Mouse (Mus musculus): ENCODE results near the gene 4933406M09Rik. TPM values are rescaled to one million over a fixed set of nuclear protein-coding genes. Genes with fewer than 3 reads are reported as not detected.

4933406M09Rik gene
- total RNA-seq, 2 experiments from 2014 or later, result not detected

DNA sequence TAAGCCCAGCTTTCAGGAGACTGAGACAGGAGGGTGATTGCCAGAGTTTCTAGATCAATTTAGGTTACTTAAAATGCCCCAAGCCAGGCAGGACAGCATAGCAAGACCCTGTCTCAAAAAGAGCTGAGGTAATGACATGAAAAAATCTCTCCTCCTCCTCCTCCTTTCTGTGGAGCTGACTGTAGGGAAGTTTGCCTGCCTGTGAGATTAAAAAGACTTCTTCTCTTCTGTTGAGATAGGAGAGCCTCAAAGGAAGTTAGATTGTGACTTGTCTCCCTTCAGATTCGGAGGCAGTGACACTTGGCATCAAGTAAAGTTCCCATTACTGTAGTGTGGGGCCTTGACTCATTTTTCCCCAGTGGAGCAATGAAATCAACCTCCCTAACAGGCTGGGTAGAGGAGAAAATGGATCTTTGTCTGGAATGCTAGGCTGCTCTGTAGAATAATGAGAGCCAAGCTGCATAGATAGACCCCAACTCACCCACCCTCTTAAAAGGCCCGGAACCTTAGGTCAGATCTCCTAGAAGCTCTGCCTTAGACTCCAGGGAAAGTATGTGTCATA is 32.8 kb downstream of the 4933406M09Rik start:
- intact Hi-C loops (cut with DNase I), result loop anchor here (5.0 kb wide), 1 partner anchor 56 kb away; the partner anchor contains the start of gene Tmem183a

GRCm38 (mm10) chr1:134419176-134419575 is 33.4 kb downstream of the 4933406M09Rik start:
- intact Hi-C loops (cut with DNase I), result loop anchor here (5.0 kb wide), 1 partner anchor 57 kb away; the partner anchor contains the start of gene Tmem183a
- no peak for DNase-seq (ENCODE audit: extremely low spot score in 1 of 2, low spot score in 2 of 2)

More for the DNA sequence above, 32.8 kb downstream of the 4933406M09Rik start:
- no peak for DNase-seq (ENCODE audit: extremely low spot score in 1 of 2, low spot score in 2 of 2)

GRCm38 (mm10) chr1:134419751-134420458 is 34.2 kb downstream of the 4933406M09Rik start:
- DNase-seq (ENCODE audit: extremely low spot score in 1 of 2, low spot score in 2 of 2), result peak in 1 of 2 experiments; percentile 44
- intact Hi-C loops (cut with DNase I), result loop anchor here (5.0 kb wide), 1 partner anchor 58 kb away; the partner anchor contains the start of gene Tmem183a

DNA sequence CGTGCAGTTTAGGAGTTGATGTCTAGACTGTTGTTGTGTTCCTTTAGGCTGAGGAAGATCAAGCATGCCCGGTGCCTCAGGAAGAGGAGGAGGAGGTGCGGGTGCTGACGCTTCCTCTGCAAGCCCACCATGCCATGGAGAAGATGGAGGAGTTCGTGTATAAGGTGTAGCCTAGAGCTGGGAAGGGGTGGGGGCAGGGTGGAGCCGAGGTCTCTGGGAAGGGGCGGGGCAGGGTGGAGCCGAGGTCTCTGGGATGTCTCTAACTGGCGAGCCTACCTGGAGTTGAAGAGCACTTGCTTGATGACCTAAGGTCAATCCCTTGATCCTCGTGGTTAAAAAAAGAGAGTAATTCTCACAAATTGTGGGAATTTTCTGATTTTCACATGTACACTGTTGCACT is 38.2 kb downstream of the 4933406M09Rik start:
- intact Hi-C loops (cut with DNase I), result no loop called here

DNA sequence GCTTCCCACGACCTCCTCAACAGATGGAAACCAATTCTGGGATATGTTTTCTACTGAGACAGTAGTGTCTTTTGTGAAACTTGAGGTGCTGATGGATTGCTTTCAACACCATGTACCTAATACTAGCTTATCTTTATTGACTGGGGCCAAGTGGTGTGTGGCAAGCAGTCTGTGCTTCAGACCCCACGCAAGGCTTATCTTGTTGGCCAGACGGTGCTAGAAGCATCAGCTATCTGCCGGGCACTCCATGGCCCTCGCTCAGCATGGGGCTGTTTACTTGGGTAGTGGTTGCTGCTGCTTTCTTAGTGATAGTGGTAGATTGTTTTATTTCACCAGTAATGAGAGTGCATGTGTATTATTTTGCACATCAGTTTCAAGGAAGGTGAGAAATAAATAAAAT is 40.5 kb downstream of the 4933406M09Rik start:
- no peak for DNase-seq (ENCODE audit: extremely low spot score in 1 of 2, low spot score in 2 of 2)
- intact Hi-C loops (cut with DNase I), result no loop called here

More for the DNA sequence above, 38.2 kb downstream of the 4933406M09Rik start:
- no peak for DNase-seq (ENCODE audit: extremely low spot score in 1 of 2, low spot score in 2 of 2)

DNA sequence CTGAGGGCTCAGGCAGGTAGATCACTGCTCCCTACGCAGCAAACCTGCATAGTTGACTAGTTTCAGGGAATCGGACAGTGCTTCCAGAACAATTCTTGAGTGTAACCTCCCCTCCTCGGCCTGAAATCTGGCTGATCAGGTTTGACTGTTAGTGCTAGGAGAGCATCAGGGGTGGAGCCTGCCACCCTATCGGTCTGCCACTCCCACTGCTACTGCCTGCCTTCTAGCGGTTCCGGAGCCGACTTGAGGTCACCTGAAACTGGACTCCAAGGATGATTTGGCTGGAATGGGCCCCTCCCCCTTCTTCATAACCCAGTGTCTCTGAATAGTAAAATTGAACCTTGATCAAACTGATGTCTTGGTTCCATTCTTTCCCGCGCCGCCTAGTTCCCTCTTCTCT is 47.3 kb downstream of the 4933406M09Rik start:
- intact Hi-C loops (cut with DNase I), result loop anchor here (5.0 kb wide), 1 partner anchor 34 kb away; no protein-coding TSS in a partner anchor
- DNase-seq (ENCODE audit: extremely low spot score in 1 of 2, low spot score in 2 of 2), result no peak

DNA sequence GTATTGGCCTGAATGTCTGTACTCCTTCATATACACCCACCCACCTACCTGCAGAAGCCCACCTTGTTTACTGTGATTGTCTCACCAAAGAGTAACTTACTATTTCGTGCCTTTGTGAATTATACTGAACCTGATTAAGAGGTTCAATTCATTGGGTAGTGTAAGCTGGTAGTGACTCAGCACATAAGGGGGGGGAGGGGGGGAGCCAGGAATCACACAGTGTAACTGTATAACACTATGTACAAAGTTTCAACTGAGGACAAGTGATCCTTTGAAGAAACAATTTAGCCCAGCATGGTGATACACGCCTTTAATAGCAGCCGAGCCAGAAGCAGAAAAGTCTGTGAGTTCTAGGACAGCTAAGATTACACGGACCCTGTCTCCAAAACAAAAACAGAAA is 47.7 kb downstream of the 4933406M09Rik start:
- no peak for DNase-seq (ENCODE audit: extremely low spot score in 1 of 2, low spot score in 2 of 2)
- intact Hi-C loops (cut with DNase I), result loop anchor here (5.0 kb wide), 1 partner anchor 34 kb away; no protein-coding TSS in a partner anchor

DNA sequence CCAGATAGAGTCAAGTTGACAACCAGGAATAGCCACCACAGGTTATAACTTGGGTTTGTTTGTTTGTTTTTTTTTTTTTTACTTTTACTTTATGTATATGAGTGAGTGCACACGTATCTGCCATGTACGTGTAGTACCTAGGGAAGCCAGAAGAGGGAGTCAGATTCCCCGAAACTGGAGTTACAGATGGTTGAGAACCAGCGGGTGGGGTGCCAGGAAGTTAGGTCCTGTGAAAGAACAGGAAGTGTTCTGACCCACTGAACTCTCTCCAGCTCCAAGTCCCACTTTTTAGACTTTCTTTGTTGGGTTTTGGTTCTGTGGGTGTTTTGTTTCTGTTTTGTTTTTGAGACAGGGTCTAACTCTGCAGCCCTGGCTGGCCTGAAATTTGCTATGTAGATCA is 49.7 kb downstream of the 4933406M09Rik start:
- peak in 1 of 2 experiments; percentile 50 for DNase-seq (ENCODE audit: extremely low spot score in 1 of 2, low spot score in 2 of 2)
- intact Hi-C loops (cut with DNase I), result no loop called here

- intact Hi-C loops (cut with DNase I), result no loop called here
- DNase-seq (ENCODE audit: extremely low spot score in 1 of 2, low spot score in 2 of 2), result no peak
Observed at GRCm38 (mm10) chr1:134440437-134440836, 54.7 kb downstream of the 4933406M09Rik start.

Other genes starting within 250 kb of the 4933406M09Rik start
- 1 to 10 TPM; 5.0 to 5.9 TPM for gene Chil1, start 203.8 kb upstream of the 4933406M09Rik start, total RNA-seq (2021)
- gene Mybph, start 192.5 kb upstream of the 4933406M09Rik start, total RNA-seq (2021), result not detected
- gene Adora1, start 150.5 kb upstream of the 4933406M09Rik start, total RNA-seq (2021), result 100 to 1,000 TPM; 154 to 165 TPM
- gene Myog, start 96.0 kb upstream of the 4933406M09Rik start, total RNA-seq (2021), result not detected
- gene Ppfia4, start 53.0 kb upstream of the 4933406M09Rik start, total RNA-seq (2021), result 10 to 100 TPM; 78.0 to 78.3 TPM
- gene Tmem183a, start 24.0 kb upstream of the 4933406M09Rik start, total RNA-seq (2021), result 10 to 100 TPM; 86.5 to 96.6 TPM
- gene Cyb5r1, start 19.6 kb downstream of the 4933406M09Rik start, total RNA-seq (2021), result 10 to 100 TPM; 20.4 to 24.1 TPM
- gene Adipor1, start 29.4 kb downstream of the 4933406M09Rik start, total RNA-seq (2021), result 10 to 100 TPM; 62.3 TPM
- 10 to 100 TPM; 36.0 to 36.4 TPM for gene Klhl12, start 69.6 kb downstream of the 4933406M09Rik start, total RNA-seq (2021)
- 10 to 100 TPM; 36.1 to 39.4 TPM for gene Rabif, start 108.7 kb downstream of the 4933406M09Rik start, total RNA-seq (2021)
- gene Mgat4e, start 163.7 kb downstream of the 4933406M09Rik start, total RNA-seq (2021), result under 1 TPM in 1 of 2 experiments, not detected in 1; 0.24 TPM
- gene Kdm5b, start 174.2 kb downstream of the 4933406M09Rik start, total RNA-seq (2021), result 10 to 100 TPM; 63.8 to 66.6 TPM